In the genomic region with DNA sequence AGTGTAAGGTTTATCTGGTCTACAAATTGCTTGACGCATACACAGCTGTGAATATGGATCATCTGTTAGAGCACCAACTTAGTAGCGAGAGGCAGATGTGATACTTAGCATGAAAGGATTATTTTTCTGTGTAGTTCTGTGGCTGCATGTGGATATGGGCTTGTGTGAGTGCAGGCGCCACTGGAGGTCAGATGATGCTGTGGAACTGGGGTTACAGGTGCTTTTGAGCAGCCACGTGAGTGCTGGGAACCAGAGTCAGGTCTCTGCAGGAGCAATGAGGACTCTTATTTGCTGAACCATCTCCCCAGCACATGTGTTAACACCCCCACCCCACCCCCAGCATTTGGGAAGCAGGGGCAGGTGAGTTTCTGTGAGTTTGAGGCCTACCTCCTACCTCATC, we compare ENCODE assay signal across 8 mouse cellular contexts. TPM values are rescaled to one million over a fixed set of nuclear protein-coding genes. Genes with fewer than 3 reads are reported as not detected.
A peak's percentile ranks its signal among the peaks of the same experiment; 100 is the strongest.
DNase-seq lines count a peak whose midpoint lies in the region; ATAC-seq and TF ChIP-seq lines count a peak whose summit lies in the region.

No protein-coding gene starts in this region.

- H3K4me3 ChIP-seq in layer of hippocampus, adult 2 months = peak overlapping the region; percentile 97; the same call in 1 of the 2 replicates
- peak overlapping the region; percentile 91 for H3K4me3 ChIP-seq in embryonic facial prominence, embryonic 10.5 days
- H3K4me3 ChIP-seq in intestine, embryonic 15.5 days (replicated peaks) = peak overlapping the region; percentile 72
- peak overlapping the region; percentile 92 for H3K4me3 ChIP-seq in neural tube, embryonic 13.5 days

- H3K36me3 ChIP-seq in embryonic facial prominence, embryonic 10.5 days (replicated peaks) = peaks cover 39% of the 10 kb centered on the region
- peaks cover 17% of the 10 kb centered on the region for H3K36me3 ChIP-seq in intestine, embryonic 15.5 days
- peaks cover 24% of the 10 kb centered on the region for H3K36me3 ChIP-seq in neural tube, embryonic 13.5 days

- H3K4me1 ChIP-seq in embryonic facial prominence, embryonic 10.5 days = peaks cover 14% of the 10 kb centered on the region
- H3K4me1 ChIP-seq in intestine, embryonic 15.5 days (replicated peaks) = peaks cover 10% of the 10 kb centered on the region
- H3K4me1 ChIP-seq in neural tube, embryonic 13.5 days (replicated peaks) = peaks cover 18% of the 10 kb centered on the region

- ATAC-seq in intestine, embryonic 15.5 days = no peak
- ATAC-seq in neural tube, embryonic 13.5 days (ENCODE audit: low read depth) = no peak
- no peak for ATAC-seq in inflammation-experienced regulatory T-cells, adult 6 months

- no peak overlapping the region for H3K27ac ChIP-seq in layer of hippocampus, adult 2 months
- peak overlapping the region; percentile 92 for H3K27ac ChIP-seq in embryonic facial prominence, embryonic 10.5 days (replicated peaks)
- H3K27ac ChIP-seq in intestine, embryonic 15.5 days = no peak overlapping the region
- H3K27ac ChIP-seq in neural tube, embryonic 13.5 days (replicated peaks) = no peak overlapping the region

- H3K9ac ChIP-seq in intestine, embryonic 15.5 days = peak overlapping the region; percentile 75
- H3K9ac ChIP-seq in neural tube, embryonic 13.5 days = peak overlapping the region; percentile 81

- no peaks in the 10 kb centered on the region for H3K27me3 ChIP-seq in embryonic facial prominence, embryonic 10.5 days (replicated peaks; ENCODE audit: low read depth, poor library complexity, severe bottlenecking)
- H3K27me3 ChIP-seq in intestine, embryonic 15.5 days (replicated peaks) = no peaks in the 10 kb centered on the region
- no peaks in the 10 kb centered on the region for H3K27me3 ChIP-seq in neural tube, embryonic 13.5 days

- no peaks in the 10 kb centered on the region for H3K9me3 ChIP-seq in embryonic facial prominence, embryonic 10.5 days
- no peaks in the 10 kb centered on the region for H3K9me3 ChIP-seq in intestine, embryonic 15.5 days
- H3K9me3 ChIP-seq in neural tube, embryonic 13.5 days = no peaks in the 10 kb centered on the region

- H3K4me2 ChIP-seq in intestine, embryonic 15.5 days (replicated peaks) = peak overlapping the region; percentile 83
- H3K4me2 ChIP-seq in neural tube, embryonic 13.5 days = peak overlapping the region; percentile 77

- no peak for TF ChIP-seq CTCF in layer of hippocampus, adult 2 months (conservative IDR thresholded peaks at IDR 0.05)

- WGBS in embryonic facial prominence, embryonic 10.5 days = 61% methylated on average over 4 of the region's 4 CpGs
- WGBS in intestine, embryonic 15.5 days = 52% methylated on average over 4 of the region's 4 CpGs
- 76% methylated on average over 4 of the region's 4 CpGs for WGBS in neural tube, embryonic 13.5 days

- DNase-seq in layer of hippocampus, adult 2 months (ENCODE audit: low spot score in 2 of 2) = no peak
- DNase-seq in layer of hippocampus, adult 11-12 months (ENCODE audit: low spot score) = no peak
- DNase-seq in embryonic facial prominence, embryonic 10.5 days (ENCODE audit: low spot score) = no peak
- DNase-seq in adrenal gland, adult 18-20 months (ENCODE audit: low spot score in 2 of 2) = no peak
- no peak for DNase-seq in T-cell, adult 2 months (ENCODE audit: low spot score)

RNA-seq across cellular contexts. Expression of gene Adsl, which starts 1.1 kb away (rescaled TPM):
- 10 to 100 TPM; 24.2 to 28.0 TPM for total RNA-seq in layer of hippocampus, adult 2 months (2021)
- 215 and 230 TPM in 2 replicates for polyA plus RNA-seq in embryonic facial prominence, embryonic 10.5 days (2016; fragmentation: Nextera tagmentation; extraction: Ambion mirVana)
- polyA plus RNA-seq in intestine, embryonic 15.5 days (2015; fragmentation: Nextera tagmentation; extraction: Ambion mirVana) = 156 and 173 TPM in 2 replicates
- 90.5 and 100.0 TPM in 2 replicates for polyA plus RNA-seq in neural tube, embryonic 13.5 days (2015; fragmentation: Nextera tagmentation; extraction: Ambion mirVana)
- 10 to 100 TPM; 34.8 to 37.1 TPM for total RNA-seq in adrenal gland, adult 18-20 months (2021)
- 100 to 1,000 TPM; 104 to 125 (median 125) TPM for polyA plus RNA-seq in inflammation-experienced regulatory T-cells, adult 6 months (2017; shearing (Covaris generic))

RNA-seq across cellular contexts. Expression of gene Sgsm3, which starts 28.1 kb away (rescaled TPM):
- total RNA-seq in layer of hippocampus, adult 2 months (2021) = 10 to 100 TPM; 83.0 to 89.2 TPM
- polyA plus RNA-seq in embryonic facial prominence, embryonic 10.5 days (2016; fragmentation: Nextera tagmentation; extraction: Ambion mirVana) = 30.8 and 32.0 TPM in 2 replicates
- polyA plus RNA-seq in intestine, embryonic 15.5 days (2015; fragmentation: Nextera tagmentation; extraction: Ambion mirVana) = 27.6 and 29.2 TPM in 2 replicates
- polyA plus RNA-seq in neural tube, embryonic 13.5 days (2015; fragmentation: Nextera tagmentation; extraction: Ambion mirVana) = 51.1 and 55.8 TPM in 2 replicates
- total RNA-seq in adrenal gland, adult 18-20 months (2021) = 10 to 100 TPM; 15.6 to 26.6 TPM
- 1 to 10 TPM; 3.1 to 4.5 (median 3.5) TPM for polyA plus RNA-seq in inflammation-experienced regulatory T-cells, adult 6 months (2017; shearing (Covaris generic))
